Mouse (Mus musculus) liver, postnatal 0 days (tissue): ENCODE data around the gene Gm20481.
"Not testable (repeated sequence)": the region's sequence is repeated elsewhere in the genome, so short reads cannot be mapped to it uniquely, and the experiment has no call there.

ENCODE experiments used
- CTCF ChIP-seq: sonication (generic); IDR thresholded peaks from 2 replicates; pipeline ENCODE4 v1.5.1; 2016; ENCODE audit warnings: antibody characterized with exemption, low read depth
- EP300 ChIP-seq: IDR thresholded peaks from 2 replicates; pipeline ENCODE4 v1.6.1; 2016; ENCODE audit warnings: antibody characterized with exemption, low read depth, mild to moderate bottlenecking

DNA sequence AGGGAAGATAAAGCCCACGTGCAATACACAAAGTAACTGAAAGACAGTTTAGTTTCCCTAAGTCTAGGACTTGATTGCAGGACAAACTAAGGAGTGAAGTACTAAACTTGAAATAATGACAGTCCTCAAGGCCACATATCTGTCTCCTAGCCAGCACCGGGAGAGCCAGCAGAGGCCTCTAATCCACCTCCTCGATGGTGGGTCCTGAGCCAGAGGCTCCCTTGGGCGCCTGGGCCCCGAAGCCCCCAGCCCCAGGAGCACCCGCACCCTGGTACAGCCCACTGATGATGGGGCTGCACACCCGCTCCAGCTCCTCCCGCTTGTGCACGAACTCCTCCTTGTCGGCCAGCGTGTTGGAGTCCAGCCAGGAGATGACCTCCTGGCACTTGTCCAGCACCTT, at the start of gene Gm20481:
- not testable (repeated sequence) for TF ChIP-seq CTCF, EP300
